Mouse (Mus musculus) cerebellum, postnatal 10 days (tissue): ENCODE measurements around the gene Fbxo41.
A peak's percentile ranks its signal among the peaks of the same experiment; 100 is the strongest.
"Not testable (repeated sequence)": the region's sequence is repeated elsewhere in the genome, so short reads cannot be mapped to it uniquely, and the experiment has no call there.

Experiments
- DNase-seq, 2 experiments: peaks; one replicate each; pipeline ENCODE4 v3.0.0; 2021; ENCODE audit warnings: mixed read lengths in 2 of 2

The Fbxo41 gene

GRCm38 (mm10) chr6:85490252-85490651 is 12.5 kb downstream of the Fbxo41 start:
- no peak for DNase-seq

DNA sequence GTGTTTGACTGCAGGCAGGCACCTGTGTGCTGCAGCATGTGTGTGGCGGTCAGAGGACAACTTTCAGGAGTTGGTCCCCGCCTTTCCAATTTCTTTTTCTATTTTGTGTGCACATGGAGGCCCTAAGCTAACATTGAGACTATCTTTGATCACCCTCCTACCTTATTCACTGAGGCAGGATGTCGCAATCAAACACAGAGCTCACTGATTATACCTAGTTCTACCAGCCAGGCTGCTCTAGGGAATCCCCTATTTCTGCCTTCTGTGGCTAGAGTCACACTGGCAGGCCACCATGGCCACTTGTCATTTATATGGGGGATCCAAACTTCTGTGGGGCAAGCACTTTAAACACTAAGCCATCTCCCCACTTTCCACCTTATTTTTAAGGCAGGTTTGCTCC is 13.1 kb downstream of the Fbxo41 start:
- DNase-seq, result no peak

DNA sequence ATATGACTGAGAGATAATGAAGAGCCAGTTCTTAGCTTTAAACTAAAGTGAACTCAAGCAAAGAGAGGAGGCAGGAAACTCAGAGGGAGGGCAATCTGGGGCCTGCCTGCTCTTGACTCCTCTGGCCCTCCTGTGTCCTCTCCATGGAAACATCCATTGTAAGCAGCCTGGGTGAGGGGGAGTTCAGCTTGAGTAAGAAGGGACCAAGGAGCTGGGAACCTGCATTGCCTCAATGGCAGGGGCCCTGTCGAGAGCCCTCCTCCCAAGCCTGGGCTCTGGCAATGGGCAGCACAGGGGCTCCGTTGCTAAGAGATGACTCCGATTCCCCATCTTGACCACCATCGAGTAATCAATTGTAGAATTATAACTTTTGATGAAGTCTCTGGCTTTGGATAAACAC is 14.3 kb downstream of the Fbxo41 start:
- DNase-seq, result no peak

DNA sequence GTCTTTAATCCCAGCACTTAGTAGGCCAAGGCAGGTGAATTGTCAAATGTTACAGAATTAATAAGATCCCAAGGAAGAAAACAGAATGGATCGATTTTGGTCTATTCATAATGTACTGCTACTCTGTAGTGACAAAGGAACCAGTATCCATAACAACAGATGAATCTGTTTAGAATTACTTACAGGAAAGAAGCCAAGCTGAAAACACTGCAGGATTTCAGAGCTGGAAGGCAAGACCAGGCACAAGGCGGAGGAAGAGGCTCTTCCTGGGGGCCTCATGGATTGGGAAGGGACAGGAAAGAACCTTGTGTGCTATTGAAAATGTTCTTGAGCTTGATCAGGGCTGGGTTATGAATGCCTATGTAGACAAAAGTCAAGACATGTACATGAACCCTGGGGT is 17.1 kb downstream of the Fbxo41 start:
- DNase-seq, result no peak

DNA sequence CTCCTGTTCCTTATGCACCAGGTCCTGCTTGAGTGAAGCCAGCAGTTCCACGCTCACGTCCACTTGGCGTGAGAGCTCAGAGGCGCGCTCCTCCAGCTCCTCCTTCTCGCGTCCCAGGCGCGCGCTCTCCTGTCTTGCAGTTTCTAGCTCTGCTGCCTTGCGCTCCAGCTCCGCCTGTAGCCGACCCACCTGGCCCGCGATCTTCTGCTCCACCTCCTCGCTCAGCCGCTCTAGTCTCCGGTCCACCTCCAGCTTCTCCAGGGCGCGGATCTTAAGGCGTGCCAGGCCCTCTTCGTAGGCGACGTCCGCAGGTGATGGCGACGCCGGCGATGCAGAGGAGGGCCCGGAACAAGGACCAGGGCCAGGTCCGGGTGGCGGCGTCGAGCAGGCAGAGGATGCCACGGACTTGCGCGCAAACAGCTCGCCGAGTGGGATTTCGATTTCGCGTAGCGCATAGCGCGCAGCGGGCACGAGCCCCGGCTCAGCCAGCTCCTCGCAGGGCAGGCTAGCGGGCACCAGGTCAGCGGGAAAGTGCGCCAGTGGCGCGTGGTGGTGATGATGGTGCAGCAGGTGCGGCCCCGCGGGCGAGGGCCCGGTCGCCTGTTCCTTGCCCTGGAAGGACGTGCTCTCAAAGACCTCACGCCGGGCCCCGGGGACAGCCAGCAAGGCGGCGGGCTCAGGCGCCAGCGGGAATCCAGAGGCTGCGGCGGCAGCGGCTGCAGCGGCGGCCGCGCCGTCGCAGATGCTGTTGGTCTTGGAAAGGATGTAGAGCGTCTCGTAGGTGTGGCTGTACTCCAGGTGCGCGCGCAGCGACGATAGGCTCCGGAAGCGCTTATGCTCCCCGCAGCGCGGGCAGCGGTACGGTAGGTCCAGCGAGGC is 18.7 kb downstream of the Fbxo41 start:
- peak; percentile 59 to 66 for DNase-seq

DNA sequence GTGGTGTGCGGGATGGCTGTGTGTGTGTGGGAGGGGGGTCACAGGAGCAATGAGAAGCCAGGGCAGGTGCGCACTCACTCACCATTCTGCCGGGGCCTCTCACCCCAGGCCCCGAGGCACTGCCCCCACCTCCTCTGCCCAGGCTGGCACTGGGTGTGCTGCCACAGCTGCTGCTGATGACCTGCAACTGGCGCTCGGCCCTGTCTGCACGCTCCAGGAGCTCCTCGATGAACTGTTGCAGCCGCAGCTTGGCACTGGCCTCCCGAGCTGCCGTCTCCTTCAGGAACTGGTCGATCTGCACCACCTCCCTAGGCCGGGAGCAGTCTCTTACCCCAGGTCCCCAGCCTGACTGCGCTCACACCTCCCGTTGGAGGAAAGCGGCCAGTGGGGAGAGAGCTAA is 22.1 kb downstream of the Fbxo41 start:
- peak; percentile 70 to 82 for DNase-seq

DNA sequence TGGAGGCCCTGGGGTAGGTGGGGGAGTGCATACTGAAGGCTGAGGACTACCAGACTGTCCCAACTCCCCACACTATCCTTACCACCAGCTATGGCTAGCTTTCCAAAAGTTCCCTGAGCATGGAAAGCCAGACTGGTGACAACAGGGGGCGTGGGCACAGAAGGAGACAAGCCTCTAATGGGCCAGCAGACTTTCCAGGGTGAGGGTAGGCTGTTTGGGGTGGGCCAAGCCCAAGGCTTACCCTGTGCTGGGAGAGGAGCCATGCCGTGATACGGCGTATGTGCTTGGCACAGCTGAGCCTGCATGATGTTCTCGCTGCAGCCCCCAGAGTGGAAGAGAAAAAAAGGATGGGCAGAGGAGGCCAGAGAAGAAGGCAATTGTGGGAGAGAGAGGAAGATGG is 22.8 kb downstream of the Fbxo41 start:
- peak; percentile 58 to 77 for DNase-seq

DNA sequence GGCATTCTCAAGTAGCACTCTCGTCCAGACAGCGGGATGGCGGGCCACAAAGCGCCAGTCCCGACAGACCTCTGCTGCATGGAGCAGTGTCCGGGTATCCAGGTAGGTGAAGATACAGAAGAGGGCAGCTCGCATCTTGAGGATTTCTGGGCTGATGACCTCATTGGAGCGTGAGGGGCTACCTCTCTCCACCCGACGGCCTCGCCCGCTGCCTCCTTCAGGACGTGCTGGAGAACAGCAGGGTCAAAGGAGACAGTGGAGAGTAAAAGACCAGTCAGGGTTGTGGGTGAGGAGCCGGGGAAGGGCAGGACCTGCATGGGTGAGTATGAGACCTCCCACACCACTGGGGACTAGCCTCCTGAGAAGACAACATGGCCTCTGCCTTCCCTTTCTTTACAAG is 24.4 kb downstream of the Fbxo41 start:
- no peak for DNase-seq

DNA sequence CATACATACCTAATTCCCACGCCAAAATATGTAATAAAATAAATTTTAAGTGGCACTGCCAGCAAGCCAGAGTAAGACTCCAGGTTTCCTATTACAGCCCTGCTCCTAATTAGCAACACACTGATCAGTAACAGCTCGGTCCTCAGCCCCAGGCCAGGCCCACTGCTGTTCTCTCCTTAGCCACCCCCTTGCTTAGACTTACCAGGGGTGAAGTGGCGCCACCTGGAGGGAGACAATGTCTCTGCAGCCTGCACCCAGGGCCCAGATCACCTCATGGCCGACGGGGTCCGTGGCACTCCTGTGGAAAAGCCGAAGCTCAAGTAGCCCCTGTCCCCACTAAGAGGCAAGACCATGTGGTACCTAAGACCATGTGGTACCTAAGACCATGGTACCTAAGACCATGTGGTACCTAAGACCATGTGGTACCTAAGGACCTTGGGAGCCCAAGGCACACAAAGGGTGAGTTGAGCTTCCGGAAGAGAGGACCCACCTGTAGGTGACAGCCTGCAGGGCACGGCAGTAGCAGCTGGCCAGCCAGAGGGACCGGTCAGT is 25.4 kb downstream of the Fbxo41 start:
- peak; percentile 61 to 74 for DNase-seq

GRCm38 (mm10) chr6:85475581-85475980 is 27.2 kb downstream of the Fbxo41 start:
- no peak for DNase-seq

GRCm38 (mm10) chr6:85472542-85472941 is 30.3 kb downstream of the Fbxo41 start:
- no peak for DNase-seq

- peak; percentile 61 to 65 for DNase-seq
Observed at GRCm38 (mm10) chr6:85471962-85472361, 30.8 kb downstream of the Fbxo41 start.

DNA sequence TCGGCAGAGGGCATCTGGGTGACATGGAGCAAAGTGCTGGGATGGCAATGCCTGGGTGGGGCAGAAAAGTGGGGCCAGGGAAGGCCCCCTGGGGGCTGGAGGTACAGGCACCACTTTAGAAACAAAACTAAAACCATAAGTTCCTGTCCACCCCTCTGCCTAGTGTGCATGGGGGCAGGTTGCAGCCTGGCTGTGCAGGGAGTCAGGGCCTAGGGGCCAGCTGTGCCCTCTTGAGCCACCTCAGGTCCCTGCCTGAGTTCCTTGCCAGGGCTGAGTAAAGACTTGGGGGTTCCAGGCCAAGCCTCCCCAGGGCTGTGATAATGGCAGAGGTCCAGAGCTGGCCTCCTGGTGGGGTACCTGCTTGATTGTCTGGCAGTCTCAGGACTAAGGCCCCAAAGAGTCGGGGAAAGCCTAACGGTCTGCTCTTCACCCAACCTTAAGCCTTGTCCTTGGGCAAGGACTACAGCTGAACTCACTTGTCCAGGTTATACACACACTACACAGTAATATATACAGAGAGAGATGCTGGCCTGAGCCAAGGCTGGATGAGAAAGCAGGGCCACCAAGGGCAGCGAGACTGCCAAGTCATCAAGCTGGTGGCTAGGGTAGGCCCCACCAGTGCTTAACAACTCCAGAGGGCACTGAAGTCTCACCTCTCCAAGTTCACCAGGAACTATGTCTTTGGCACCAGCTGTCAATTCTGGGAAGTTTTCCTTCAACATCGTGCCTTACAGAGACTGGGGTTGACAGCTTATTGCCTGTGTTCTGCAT is 32.9 kb downstream of the Fbxo41 start:
- peak in 1 of 2 experiments; percentile 37 for DNase-seq

DNA sequence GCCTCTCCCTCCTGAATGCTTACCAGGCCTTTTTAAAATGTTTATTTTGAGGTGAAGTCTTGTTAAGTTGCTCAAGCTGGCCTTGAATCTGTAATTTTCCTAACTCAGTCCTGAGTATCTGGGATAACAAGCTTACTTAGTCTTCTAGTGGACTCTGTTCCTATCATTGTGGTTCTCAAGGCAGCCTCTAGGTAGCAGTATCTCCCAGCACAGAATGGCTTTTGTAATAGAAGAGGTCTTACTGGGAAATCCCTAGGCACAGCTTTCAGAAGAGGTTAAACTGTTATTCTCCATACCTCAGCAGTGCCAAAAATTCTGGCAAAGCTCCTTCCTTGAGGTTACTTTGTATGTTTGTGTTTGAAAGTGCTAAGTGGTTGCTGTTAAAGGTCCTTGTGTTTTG is 37.4 kb downstream of the Fbxo41 start:
- peak; percentile 50 to 64 for DNase-seq

DNA sequence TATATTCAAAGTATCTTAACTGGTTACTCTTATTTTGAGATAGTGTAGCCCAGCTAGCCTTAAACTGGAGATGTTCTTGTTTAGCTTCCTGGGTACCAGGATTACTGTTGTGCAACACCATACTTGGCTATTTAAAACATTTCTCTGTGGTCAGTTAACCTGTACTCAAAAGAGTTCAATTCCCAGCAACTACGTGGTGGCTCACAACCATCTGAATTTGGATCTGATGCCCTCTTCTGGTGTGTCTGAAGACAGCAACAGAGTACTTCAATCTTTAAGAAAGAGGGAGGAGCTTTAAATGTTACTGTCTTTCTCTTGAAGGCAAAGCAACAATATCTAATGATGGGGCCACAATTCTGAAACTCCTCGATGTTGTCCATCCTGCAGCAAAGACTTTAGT is 43.2 kb downstream of the Fbxo41 start:
- no peak for DNase-seq

DNA sequence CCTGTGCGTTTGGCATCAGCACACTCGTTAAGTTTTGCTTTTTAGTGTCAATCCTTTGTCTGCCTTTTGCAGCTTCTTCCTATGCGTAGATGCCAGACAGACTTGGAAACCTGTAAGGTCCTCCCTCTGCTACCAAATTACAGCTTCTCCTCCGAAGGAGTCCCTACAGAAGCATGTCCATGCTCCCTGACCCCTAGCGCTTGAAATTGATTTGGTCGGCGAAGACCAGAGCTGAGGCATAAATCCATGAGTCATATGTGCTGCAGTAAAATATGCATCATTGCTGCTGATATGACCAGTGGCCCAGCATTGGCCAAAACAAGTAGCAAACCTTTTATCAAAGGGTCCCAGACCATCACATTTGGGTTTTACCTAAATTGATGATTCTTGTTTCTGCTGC is 50.0 kb downstream of the Fbxo41 start:
- peak in 1 of 2 experiments; percentile 26 for DNase-seq

DNA sequence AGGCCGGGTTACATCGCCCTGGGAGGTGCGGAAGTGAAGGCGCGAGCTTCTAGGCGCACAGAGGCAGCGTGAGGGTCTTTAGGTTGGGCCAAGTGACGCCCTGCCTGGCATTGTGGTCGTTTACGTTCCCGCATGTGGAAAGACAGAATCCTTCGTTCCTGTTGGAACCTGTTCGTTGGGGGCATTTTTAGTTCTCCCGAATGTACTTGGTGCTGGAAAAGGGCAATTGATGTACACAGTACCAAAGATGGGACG is 50.5 kb downstream of the Fbxo41 start:
- no peak for DNase-seq

DNA sequence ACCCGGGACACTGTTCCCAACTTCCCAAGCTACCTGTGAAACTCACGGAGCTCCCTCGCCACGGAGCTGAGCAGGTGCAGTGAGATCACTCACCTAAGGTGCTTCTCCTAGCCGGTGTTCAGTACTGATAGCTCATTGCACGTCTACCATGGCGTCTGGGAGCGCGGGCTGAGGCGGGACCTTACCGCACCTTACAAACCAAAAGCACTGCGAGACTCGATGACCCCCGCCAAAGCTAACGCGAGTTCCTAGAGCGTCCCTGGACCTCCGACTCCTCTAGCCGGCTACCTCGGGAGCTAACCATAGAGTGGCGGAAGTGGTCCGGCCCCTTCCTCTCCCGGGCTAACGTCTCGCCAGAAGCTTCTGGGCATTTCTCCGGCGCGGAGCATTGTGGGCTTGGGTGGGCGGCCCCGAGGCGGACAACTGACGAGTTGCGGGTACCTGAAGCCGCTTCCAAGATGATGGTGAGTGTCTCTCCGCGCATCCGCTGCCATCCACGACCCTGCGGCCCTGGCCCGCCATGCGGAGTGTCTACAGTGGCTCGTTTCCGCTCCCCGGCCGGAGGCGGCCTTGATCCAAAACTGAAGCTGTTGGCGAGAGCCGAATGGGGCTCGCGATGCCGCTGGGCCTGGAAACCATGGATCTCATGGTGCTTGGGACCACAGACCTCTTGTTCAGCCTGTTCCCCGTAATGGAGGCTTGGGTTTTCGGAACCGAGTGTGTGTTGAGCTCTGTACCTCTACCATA is 51.0 kb downstream of the Fbxo41 start, which contains the start of gene Pradc1:
Gene Pradc1, minus strand, starts transcription at position 307 of the 747 bp plus-strand sequence.
- DNase-seq, result peak; percentile 96 to 99

DNA sequence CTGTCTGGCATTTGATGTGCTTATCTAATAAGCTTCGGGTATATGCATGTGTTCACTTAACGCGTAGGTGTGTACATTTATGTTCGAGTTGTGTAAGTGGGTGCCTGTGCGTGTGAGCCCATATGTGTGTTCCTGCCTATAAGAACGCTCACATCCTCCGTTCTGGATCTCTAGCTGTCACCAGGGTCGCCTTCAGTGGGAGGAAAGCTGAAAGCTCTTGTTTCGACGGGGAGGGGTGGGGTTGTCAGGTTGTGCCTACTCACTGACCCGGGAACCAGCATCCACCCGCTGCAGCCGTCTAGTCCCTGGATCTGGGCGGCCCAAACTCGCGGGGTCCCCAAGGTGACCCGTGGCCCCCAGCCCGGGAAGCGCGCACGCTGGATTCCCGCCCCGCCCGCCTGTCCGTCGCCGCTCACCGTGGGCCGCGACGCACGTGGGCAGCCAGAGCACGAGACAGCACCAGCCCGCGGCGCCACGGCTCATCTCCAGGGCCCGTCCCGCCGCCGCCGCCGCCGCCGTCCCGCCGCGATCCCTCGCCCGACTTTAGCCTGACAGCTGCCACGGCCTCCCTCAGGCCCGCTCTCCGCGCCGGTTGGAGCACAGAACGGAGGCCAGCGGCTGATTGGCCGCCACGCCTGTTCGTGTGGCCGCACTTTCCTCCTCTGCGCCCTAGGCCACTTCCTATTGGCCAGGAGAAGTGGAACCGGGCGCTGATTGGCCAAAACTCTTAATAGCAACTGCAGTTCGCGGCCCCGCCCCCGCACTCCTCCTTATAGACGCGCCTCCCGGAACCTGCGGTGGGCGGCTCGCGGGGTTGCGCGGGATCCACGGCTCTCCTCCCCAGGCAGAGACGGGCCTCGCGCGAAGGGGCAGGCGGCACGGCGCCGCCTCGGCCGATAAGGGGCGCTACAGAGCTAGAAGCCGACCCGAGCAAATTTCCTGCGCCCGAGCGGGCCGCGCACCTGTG is 51.8 kb downstream of the Fbxo41 start, which contains the start of gene Cct7:
Gene Cct7, plus strand, starts transcription at position 818 of the 967 bp plus-strand sequence.
- peak; percentile 99 for DNase-seq

DNA sequence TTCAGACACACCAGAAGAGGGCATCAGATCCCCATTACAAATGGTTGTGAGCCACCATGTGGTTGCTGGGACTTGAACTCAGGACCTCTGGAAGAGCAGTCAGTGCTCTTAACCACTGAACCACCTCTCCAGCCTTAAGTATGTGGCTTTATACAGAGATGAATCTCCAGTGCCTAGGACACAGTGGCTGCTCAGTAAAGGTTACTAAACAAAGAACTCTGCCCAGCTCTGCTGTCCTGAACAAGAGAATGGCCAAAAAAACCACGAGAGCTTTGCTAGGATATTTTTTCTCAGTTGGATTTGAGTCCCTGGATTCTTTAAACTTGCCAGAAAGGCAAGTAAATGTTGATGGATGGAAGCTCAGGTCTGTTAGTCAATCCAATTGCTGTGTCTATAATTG is 52.7 kb downstream of the Fbxo41 start:
- DNase-seq, result not testable (repeated sequence)

DNA sequence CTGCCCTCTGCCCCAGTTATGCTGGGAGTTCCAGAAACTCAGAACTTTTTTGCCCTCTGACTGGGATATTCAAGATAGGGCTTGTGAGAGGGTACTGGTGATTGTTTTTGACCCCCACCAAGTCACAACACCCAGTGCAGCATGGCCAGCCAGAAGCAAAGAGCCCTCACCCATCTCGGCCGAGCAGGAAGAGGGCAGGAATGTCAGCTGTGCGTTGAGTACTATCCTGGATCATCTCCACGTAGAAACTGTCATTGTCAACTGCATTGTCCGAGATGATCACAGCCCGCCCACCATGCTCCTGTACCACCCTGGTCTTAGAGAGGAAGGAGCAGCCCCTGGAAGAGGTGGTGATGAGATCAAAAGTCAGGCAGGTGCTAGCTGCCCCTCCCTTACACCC is 55.4 kb downstream of the Fbxo41 start:
- DNase-seq, result no peak

GRCm38 (mm10) chr6:85445286-85445685 is 57.5 kb downstream of the Fbxo41 start:
- no peak for DNase-seq
